Comparison of ENCODE assay signal across 11 mouse cellular contexts in genomic region chr13:51763019-51763698, GRCm38 (mm10). TPM values are rescaled to one million over a fixed set of nuclear protein-coding genes. Genes with fewer than 3 reads are reported as not detected.
DNase-seq lines count a peak whose midpoint lies in the region; ATAC-seq and TF ChIP-seq lines count a peak whose summit lies in the region.
"Had no signal": no experiment of that assay in that cellular context is flagged by ENCODE, and none has a peak within 500 bp of the region (broad histone marks: within the 10 kb centered on the region; RNA-seq: fewer than 3 reads in every experiment).

No protein-coding gene starts in this region.

- H3K4me2 ChIP-seq in intestine, postnatal 0 days (replicated peaks; ENCODE audit: low read depth), result no peak overlapping the region
- no peak overlapping the region for H3K4me2 ChIP-seq in intestine, embryonic 15.5 days (replicated peaks)

- H3K4me3 ChIP-seq in intestine, postnatal 0 days (ENCODE audit: low read depth, low read length), result no peak overlapping the region
- no peak overlapping the region for H3K4me3 ChIP-seq in intestine, embryonic 15.5 days (replicated peaks)
- peak overlapping the region; percentile 43 for H3K4me3 ChIP-seq in thymus, adult 2 months (ENCODE audit: control insufficient read depth, insufficient read depth, low read length)

- H3K27ac ChIP-seq in intestine, postnatal 0 days (ENCODE audit: low read depth, low read length), result no peak overlapping the region
- H3K27ac ChIP-seq in intestine, embryonic 15.5 days, result no peak overlapping the region
- H3K27ac ChIP-seq in thymus, adult 2 months (ENCODE audit: control insufficient read depth, insufficient read depth, low read length), result peak overlapping the region; percentile 93

- no peaks in the 10 kb centered on the region for H3K4me1 ChIP-seq in intestine, postnatal 0 days (replicated peaks; ENCODE audit: control insufficient read depth, insufficient read depth, low read length)
- no peaks in the 10 kb centered on the region for H3K4me1 ChIP-seq in intestine, embryonic 15.5 days (replicated peaks)
- peaks cover 83% of the 10 kb centered on the region for H3K4me1 ChIP-seq in thymus, adult 2 months (replicated peaks; ENCODE audit: control insufficient read depth, insufficient read depth, low read length)

- peak; percentile 45 for DNase-seq in MN1 (ENCODE audit: low spot score)
- DNase-seq in thymus, adult 2 months, result peak; percentile 80
- no peak for DNase-seq in layer of hippocampus, postnatal 36 days
- DNase-seq in layer of hippocampus, adult 8-10 months (ENCODE audit: low spot score in 2 of 2), result no peak
- no peak for DNase-seq in left cerebral cortex, adult 9 months (ENCODE audit: low spot score in 2 of 2)
- DNase-seq: cerebellum, adult 8-10 months; kidney, adult 9 months had no signal

- no peaks in the 10 kb centered on the region for H3K27me3 ChIP-seq in intestine, postnatal 0 days (replicated peaks; ENCODE audit: control insufficient read depth, insufficient read depth, low read length)
- no peaks in the 10 kb centered on the region for H3K27me3 ChIP-seq in intestine, embryonic 15.5 days (replicated peaks)
- no peaks in the 10 kb centered on the region for H3K27me3 ChIP-seq in thymus, adult 2 months (ENCODE audit: control insufficient read depth, insufficient read depth, low read length)

- H3K9me3 ChIP-seq in intestine, postnatal 0 days (ENCODE audit: control insufficient read depth), result no peaks in the 10 kb centered on the region
- H3K9me3 ChIP-seq in intestine, embryonic 15.5 days, result no peaks in the 10 kb centered on the region

- H3K36me3 ChIP-seq in intestine, postnatal 0 days (ENCODE audit: control insufficient read depth, insufficient read depth), result no peaks in the 10 kb centered on the region
- H3K36me3 ChIP-seq in intestine, embryonic 15.5 days, result no peaks in the 10 kb centered on the region
- peaks cover 7% of the 10 kb centered on the region for H3K36me3 ChIP-seq in thymus, adult 2 months (ENCODE audit: control insufficient read depth, insufficient read depth, low read length)

- WGBS in intestine, postnatal 0 days, result 80% methylated on average over 12 of the region's 12 CpGs
- 80% methylated on average over 12 of the region's 12 CpGs for WGBS in intestine, embryonic 15.5 days
- 19% methylated on average over 12 of the region's 12 CpGs for WGBS in thymus, adult 2 months

- TF ChIP-seq POLR2A in thymus, adult 2 months (IDR thresholded peaks at IDR 0.05; ENCODE audit: control insufficient read depth, extremely low read depth, insufficient read depth, low read length, poor library complexity), result peak; percentile 66

- 0 out of 2 replicates have a peak, but pooled peaks have one; percentile 8 for ATAC-seq in intestine, postnatal 0 days
- no peak for ATAC-seq in intestine, embryonic 15.5 days
- ATAC-seq in inflammation-experienced regulatory T-cells, adult 6 months, result peak; percentile 47
- ATAC-seq: forebrain, embryonic 14.5 days had no signal

- no peak overlapping the region for H3K9ac ChIP-seq in intestine, postnatal 0 days (ENCODE audit: low read depth, low read length)
- no peak overlapping the region for H3K9ac ChIP-seq in intestine, embryonic 15.5 days

- no peak for TF ChIP-seq CTCF in intestine, postnatal 0 days (IDR thresholded peaks at IDR 0.05; ENCODE audit: low read depth)
- no peak for TF ChIP-seq CTCF in thymus, adult 2 months (IDR thresholded peaks at IDR 0.05; ENCODE audit: borderline replicate concordance, control insufficient read depth, extremely low read depth, insufficient read depth, low read length, poor library complexity)

RNA-seq across cellular contexts. Expression of gene Sema4d, which starts 30.4 kb away (rescaled TPM):
- 3.4 TPM in 2 replicates for polyA plus RNA-seq in intestine, postnatal 0 days (2015; fragmentation: Nextera tagmentation; extraction: Ambion mirVana)
- 6.2 and 7.0 TPM in 2 replicates for polyA plus RNA-seq in intestine, embryonic 15.5 days (2015; fragmentation: Nextera tagmentation; extraction: Ambion mirVana)
- polyA plus RNA-seq in inflammation-experienced regulatory T-cells, adult 6 months (2017; shearing (Covaris generic)), result 100 to 1,000 TPM; 111 to 154 (median 126) TPM
- 156 and 182 TPM in 2 replicates for polyA plus RNA-seq in thymus, adult 2 months (2012; rRNA removed)
- 100 to 1,000 TPM in 1 of 2 experiments, 10 to 100 TPM in 1; 96.5 to 108 TPM for total RNA-seq in layer of hippocampus, postnatal 36 days (2021)
- total RNA-seq in layer of hippocampus, adult 8-10 months (2022), result 10 to 100 TPM; 79.8 to 99.9 (median 95.4) TPM

Comparison
In these comparisons a context has a peak if more than half of its experiments do, and no peak if none do; other contexts are left out.
1. DNase-seq: peak in MN1 (single experiment) and thymus, adult 2 months (single experiment); none in layer of hippocampus, postnatal 36 days (0 of 2), layer of hippocampus, adult 8-10 months (0 of 2) and left cerebral cortex, adult 9 months (0 of 2).
2. RNA of gene Sema4d, which starts 30.4 kb away (polyA plus RNA-seq): 156 to 182 TPM in thymus, adult 2 months and 111 to 154 TPM in inflammation-experienced regulatory T-cells, adult 6 months; 6.2 to 7.0 TPM in intestine, embryonic 15.5 days and 3.4 TPM in intestine, postnatal 0 days; every median in the first group is over 10 times any median in the second.